Mouse (Mus musculus): Measurements from ENCODE around the gene Kncn. TPM values are rescaled to one million over a fixed set of nuclear protein-coding genes. Genes with fewer than 3 reads are reported as not detected.
A peak's percentile ranks its signal among the peaks of the same experiment; 100 is the strongest.

Kncn gene
- total RNA-seq (2021), result not detected
- long read RNA-seq, experiment 1, result 0 reads
- long read RNA-seq, experiment 2, result 0 reads

DNA sequence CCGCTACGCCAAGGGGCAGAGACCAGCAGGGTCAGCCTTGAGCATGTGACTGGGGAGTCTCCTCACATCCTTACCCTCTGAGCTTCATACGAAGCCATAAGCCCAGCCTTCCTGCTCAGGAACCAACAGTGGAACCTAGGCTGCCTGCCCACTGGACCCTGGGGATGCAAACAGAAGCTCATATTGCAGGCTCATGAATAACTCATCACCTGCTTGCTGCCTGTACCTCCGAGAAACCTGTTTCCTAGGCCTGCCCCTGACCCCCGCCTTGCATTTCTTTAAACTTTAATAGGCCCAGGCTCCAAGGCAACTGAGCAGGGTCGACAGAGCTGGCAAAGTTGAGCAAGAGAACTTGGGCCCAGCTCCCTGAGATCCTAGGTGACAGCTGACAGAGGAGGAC, at the start of gene Kncn:
Gene Kncn (plus strand): TSS at position 379 of the 400 bp plus-strand sequence.
- no peak for DNase-seq

DNA sequence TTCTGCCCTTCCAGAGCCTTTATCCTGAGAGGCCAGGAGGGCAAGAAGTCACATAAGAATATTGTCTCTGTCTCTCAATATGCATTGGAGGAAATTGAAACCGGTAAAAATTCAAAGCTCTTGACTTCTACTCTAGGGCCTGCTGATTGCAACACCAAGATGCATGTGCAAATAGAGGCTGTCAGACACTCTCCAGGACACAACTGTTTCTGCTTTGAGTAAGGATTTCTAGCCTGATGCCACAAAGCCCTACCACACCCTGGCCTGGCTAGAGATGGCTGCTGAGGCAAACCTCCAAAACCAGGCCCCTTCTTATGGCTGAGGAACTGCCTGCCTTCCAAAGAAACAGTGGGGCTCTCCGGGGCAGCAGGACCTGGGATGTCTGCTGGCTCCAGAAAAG, 48.6 kb upstream of the Kncn start:
- no peak for DNase-seq

DNA sequence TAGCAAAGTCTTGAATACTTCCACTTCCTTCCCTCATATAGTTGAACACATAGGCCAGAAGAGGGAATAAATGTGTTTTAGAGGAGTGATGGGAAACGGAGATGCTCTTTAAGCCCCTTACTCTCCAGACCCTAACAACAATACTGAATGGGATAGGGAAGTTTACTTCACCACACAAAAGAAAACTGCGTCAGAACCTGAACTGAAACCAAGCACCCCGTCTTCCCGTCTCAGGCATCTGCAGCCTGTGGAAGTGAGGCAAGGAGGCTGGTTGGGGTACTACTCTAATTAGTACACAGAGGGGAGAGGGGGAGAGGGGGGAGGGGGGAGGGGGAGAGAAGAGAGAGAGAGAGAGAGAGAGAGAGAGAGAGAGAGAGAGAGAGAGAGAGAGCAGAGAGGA, 46.0 kb upstream of the Kncn start:
- no peak for DNase-seq

DNA sequence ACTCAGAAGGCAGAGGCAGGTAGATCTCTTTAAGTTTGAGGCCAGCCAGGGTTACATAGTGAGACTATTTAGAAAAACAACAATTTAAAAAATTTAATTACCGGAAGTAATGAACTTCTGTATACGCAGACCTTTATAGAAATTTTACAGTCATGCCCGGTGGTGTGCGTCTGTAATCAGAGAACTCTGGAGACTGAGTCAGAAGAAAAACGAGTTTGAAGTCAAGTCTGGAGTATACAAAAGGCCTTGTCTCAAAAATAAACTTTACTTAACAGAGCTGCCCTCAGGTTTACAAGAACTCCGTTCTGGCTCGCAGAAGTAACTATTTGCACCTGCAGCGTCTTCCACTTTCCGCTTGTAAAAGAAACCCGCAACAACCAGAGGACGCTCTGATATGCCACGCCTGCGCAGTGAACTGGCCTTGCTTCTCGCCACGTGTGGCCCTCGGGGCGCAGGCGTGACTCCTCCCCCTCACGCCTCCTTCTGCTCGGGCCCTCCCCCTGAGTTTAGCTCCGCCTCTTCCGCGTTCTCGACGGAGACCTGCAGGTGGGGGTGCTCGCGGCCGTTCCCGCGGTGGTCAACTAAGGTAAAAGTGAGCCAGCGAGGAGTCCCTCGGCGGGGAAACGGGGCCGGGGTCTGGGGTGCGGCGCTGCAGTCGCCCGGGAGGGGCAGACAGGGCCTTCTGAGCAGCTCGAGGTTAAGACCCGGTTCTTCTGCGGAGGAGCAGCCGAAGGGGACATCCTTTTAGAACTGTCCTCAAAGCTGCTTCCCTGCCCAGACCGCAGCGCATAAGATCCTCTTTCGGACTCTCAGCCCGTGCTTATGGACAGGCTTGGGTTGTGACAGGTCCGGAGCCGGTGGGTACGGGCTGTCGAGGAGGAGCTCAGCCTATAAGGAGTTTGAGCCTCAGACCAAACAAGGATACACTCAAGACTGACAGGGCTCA, 45.2 kb upstream of the Kncn start, which contains the start of gene Mknk1:
Gene Mknk1 (plus strand): TSS at position 503 of the 946 bp plus-strand sequence.
- DNase-seq, result peak; percentile 91

- no peak for DNase-seq
Measured at GRCm38 (mm10) chr4:115839956-115840355, 44.2 kb upstream of the Kncn start.

GRCm38 (mm10) chr4:115840842-115841241, 43.4 kb upstream of the Kncn start:
- DNase-seq, result no peak

GRCm38 (mm10) chr4:115846656-115847055, 37.5 kb upstream of the Kncn start:
- no peak for DNase-seq

GRCm38 (mm10) chr4:115847377-115847776, 36.8 kb upstream of the Kncn start:
- DNase-seq, result no peak

DNA sequence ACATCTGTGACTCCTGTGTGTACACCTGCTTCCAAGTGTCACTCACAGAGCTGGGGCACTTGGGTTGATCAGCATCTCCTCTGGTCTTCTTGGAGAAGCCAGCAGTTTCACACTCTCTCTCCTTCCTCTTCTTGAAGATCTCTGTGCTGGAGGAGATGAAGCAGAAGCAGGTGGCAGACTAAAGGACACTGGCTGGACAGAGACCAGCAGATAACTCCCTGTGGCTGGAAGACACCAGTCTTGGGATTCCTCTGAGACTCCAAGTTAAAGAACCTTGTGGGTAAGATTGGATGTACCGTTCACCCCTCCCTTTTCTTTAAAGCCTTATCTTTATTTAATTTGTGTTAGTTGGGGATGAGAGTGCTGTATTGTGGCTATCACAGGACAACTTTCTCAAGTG, 36.1 kb upstream of the Kncn start:
- no peak for DNase-seq

- DNase-seq, result no peak
Measured at GRCm38 (mm10) chr4:115848990-115849677, 35.1 kb upstream of the Kncn start.

DNA sequence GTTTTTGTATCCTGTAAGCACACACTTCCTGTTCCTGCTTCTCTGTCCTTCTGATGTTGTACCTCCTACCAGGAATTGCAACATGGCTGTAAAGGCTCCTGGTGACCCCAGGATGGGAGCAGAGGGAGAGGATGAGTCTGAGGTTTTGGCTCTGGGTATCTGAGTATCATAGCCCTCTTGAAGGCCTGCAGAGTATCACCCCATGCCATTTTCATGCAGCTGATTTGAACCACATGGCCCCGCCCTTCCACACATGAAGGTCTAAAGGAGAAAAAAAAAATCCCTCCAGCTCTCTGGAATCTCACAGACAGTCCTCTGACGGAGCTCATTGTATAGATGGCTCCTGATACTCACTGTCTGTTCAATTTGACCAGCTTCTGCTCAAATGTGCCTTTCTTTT, 34.1 kb upstream of the Kncn start:
- DNase-seq, result no peak

GRCm38 (mm10) chr4:115850631-115851030, 33.6 kb upstream of the Kncn start:
- no peak for DNase-seq

GRCm38 (mm10) chr4:115851569-115851968, 32.6 kb upstream of the Kncn start:
- no peak for DNase-seq

- DNase-seq, result no peak
Measured at GRCm38 (mm10) chr4:115855100-115855499, 29.1 kb upstream of the Kncn start.

GRCm38 (mm10) chr4:115855609-115856008, 28.6 kb upstream of the Kncn start:
- DNase-seq, result no peak

- no peak for DNase-seq
Measured at GRCm38 (mm10) chr4:115856282-115856681, 27.9 kb upstream of the Kncn start.

- no peak for DNase-seq
Measured at GRCm38 (mm10) chr4:115857293-115857883, 26.8 kb upstream of the Kncn start.

DNA sequence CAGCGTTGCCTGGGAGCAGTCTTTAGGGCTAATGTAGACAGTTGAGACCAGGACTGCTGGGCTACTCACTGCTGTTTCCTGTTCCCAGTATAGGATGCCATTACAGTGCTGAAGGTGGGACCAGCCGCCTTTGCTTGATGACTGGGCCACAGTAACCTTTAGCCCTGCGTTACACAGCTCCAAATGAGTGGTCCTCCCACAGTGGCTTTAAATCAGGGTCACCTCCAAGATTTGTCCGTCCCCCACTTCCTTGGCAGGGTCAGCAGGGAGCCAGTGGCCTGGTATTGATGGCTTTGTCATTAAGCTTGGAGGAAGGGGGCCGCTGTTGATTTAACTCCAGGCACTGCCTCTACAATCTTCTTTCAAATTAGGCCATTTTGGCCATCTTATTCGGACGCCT, 20.8 kb upstream of the Kncn start:
- DNase-seq, result no peak

GRCm38 (mm10) chr4:115863880-115864279, 20.3 kb upstream of the Kncn start:
- DNase-seq, result no peak

- no peak for DNase-seq
Measured at GRCm38 (mm10) chr4:115869512-115870210, 14.5 kb upstream of the Kncn start.

DNA sequence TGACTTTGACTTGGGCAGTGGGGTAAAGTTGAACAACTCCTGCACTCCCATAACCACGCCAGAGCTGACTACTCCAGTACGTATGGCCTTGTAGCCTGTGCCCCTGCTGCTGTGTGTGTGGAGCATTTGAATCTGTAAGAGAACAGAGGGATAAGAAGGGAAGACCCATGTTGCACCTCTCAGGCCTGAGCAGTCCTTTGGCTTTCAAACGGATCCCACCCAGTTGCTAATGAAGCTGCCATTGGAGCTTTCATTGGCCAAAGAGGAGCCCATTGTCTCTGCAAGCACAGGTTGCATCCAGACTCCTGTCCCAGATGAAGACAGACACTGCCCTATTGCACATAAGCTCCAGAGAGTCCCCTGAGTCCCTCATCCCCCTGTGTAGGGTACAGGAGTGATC, 11.0 kb upstream of the Kncn start:
- no peak for DNase-seq

GRCm38 (mm10) chr4:115878216-115878678, 6.0 kb upstream of the Kncn start:
- no peak for DNase-seq
